Mouse (Mus musculus): ENCODE measurements around the gene Zfp580.
"Not testable (repeated sequence)": the region's sequence is repeated elsewhere in the genome, so short reads cannot be mapped to it uniquely, and the experiment has no call there.

Zfp580 gene

GRCm38 (mm10) chr7:5051193-5052192 is at the start of gene Zfp580:
Gene Zfp580 (plus strand): TSS chr7:5051538.
- peak; percentile 82 for DNase-seq (ENCODE audit: low read depth, low spot score)

DNA sequence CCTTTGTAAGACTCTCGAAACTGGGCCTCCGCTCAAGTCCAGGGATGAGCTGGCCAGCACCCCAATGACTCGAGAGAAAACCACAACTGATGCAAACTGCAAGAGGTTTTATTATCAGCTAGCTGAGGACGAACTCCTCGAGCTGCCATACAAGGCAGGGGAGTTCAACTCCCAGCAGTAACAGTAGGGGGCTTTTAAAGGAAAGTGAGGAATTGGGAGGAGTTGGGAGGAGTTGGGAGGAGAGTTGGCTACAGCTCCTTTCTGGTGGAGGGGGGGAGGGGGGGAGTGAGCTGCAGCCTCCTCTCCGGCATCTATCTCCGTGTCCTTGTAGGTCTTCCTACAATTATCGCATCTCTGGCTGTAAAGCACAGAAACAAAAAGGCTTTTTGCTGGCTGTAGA is 48.5 kb upstream of the Zfp580 start:
- peak; percentile 69 for DNase-seq (ENCODE audit: low read depth, low spot score)

DNA sequence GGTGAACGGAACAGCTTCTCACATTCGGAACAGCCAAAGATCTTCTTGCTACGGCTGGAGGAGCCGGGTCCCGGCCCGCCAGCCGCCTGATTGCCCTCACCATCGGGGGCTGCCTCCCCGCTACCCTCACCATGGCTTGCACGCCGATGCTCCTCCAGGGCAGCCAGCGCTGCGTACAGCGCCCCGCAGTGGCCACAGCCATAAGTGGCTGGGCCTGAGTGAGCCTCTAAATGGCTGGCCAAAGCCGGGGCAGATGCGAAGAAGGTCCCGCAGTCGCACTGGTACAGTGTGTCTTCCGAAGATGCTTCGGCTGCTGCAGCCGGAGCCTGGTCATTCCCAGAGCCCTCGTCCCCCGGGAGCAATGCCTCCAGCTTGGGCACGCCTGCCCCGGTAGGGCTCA is 43.1 kb upstream of the Zfp580 start:
- peak; percentile 77 for DNase-seq (ENCODE audit: low read depth, low spot score)

DNA sequence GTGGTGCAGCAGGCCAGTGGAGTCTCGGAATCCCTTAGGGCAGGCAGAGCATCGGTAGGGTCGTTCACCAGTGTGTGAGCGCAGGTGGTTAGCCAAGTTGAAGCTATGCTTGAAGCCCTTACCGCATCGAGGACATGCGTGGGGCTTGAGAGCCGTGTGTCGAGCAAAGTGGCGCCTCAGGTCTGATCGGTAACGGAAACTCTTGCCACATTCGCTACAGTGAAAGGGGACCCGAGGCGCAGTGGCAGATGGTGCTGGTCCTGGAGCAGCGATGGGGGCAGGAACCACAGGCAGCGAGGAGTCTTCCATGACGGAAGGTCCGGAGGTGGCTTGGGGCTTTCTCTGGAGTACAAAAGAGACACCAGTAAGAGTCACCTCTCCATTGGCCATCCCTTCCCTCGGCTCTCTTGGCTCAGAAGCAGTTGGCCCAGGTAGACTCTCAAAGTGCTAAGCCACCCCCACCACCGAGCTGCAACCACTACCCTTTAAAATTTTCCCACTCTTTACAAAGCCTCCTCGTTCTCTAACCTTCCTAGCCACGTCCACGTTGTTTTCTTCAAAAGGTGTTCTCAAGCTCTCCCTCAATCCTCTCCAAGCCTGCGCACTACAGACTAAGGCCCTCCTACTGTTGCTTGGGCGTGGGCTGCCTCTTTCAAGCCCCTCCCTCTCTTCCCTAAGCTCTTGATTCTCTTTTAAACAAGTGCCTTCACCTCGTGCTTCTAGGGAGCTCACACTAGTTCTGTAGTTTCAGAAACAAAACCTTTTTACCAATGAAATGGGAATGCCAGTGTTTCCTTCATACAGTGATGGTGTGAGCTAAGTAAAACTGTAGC is 38.4 kb upstream of the Zfp580 start:
- DNase-seq (ENCODE audit: low read depth, low spot score): peak; percentile 95

GRCm38 (mm10) chr7:5014251-5015117 is 36.9 kb upstream of the Zfp580 start, which contains the start of the genes Zfp524 and Fiz1:
Gene Zfp524 (plus strand): TSS chr7:5014415.
Gene Fiz1 (minus strand): TSS chr7:5014697.
- peak; percentile 98 for DNase-seq (ENCODE audit: low read depth, low spot score)

- DNase-seq (ENCODE audit: low read depth, low spot score): peak; percentile 96
Observed at GRCm38 (mm10) chr7:5015118-5016001, 36.0 kb upstream of the Zfp580 start, which contains the start of gene Gm44973. Gene Gm44973 (plus strand): TSS chr7:5015496.

GRCm38 (mm10) chr7:5016057-5016456 is 35.3 kb upstream of the Zfp580 start:
- DNase-seq (ENCODE audit: low read depth, low spot score): no peak

DNA sequence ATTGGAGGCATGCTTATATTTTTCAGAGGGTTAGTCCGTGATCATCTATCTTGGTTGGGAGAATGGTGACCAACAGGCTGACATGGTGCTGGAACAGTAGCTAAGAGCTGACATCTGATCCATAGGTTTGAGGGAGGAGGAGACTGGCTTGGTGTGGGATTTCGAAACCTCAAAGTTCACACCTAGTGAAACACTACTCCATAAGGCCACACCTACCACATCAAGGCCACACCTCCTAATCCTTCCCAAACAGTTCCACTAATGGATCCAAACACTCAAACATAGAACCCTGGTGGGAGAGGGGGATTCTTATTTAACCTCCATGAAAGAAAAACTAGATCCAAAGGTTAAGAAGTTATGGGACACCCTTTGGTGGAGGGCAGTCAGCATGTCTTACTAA is 34.4 kb upstream of the Zfp580 start:
- peak; percentile 62 for DNase-seq (ENCODE audit: low read depth, low spot score)

- peak; percentile 80 for DNase-seq (ENCODE audit: low read depth, low spot score)
Observed at GRCm38 (mm10) chr7:5017352-5017751, 34.0 kb upstream of the Zfp580 start.

DNA sequence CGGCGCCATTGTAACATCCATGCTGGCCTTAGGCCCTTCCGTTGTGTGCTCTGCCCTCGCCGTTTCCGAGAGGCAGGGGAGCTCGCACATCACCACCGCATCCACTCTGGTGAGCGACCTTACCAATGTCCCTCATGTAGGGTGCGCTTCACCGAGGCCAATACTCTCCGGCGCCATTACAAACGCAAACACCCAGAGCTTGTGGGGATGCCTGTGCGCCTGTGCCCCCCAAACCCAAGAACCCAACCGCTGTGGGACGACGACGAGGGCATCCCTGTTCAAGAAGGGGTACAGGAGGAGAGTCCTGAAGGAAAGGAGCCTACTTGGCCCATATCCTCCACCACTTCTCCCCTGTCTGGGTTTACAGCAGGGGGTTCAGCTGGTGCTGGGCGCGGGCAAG is 33.4 kb upstream of the Zfp580 start:
- DNase-seq (ENCODE audit: low read depth, low spot score): no peak

DNA sequence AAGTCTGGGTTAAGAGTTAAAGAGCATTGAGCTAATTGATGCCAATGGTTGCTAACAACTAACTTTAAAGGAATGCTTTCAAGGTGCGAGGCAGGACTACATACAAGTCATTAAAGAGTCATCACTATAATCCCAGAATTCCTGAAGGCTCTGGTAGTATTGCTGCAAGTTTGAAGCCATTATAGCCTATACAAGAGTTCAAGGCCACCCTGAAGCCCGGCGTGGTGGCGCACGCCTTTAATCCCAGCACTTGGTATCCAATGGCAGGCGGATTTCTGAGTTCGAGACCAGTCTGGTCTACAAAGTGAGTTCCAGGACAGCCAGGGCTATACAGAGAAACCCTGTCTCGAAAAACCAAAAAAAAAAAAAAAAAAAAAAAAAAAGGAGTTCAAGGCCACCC is 31.8 kb upstream of the Zfp580 start:
- DNase-seq (ENCODE audit: low read depth, low spot score): not testable (repeated sequence)

- DNase-seq (ENCODE audit: low read depth, low spot score): peak; percentile 98
Observed at GRCm38 (mm10) chr7:5020000-5020681, 31.2 kb upstream of the Zfp580 start, which contains the start of the genes Zfp865 and Ccdc106. Gene Zfp865 (plus strand): TSS chr7:5020376. Gene Ccdc106 (plus strand): TSS chr7:5020553.

DNA sequence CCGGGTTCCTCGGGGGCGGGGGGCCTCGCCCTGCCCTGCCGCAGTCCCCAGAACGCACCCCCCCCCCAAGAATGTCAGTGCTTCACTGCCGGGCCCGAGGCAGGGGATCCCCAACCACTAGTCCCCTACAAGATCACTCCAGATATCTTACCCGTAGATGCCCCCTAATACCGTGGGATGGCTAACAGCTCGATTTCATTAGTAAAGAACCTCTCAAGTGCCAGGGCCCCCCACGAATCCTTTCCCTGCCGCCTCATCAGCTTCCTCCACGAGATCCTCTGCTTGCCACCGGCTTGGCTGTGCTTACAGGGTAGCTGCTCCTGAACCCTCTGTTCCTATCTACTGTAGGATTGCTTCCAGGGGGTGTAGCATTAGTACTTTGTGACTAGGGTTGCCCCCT is 30.7 kb upstream of the Zfp580 start:
- DNase-seq (ENCODE audit: low read depth, low spot score): no peak

- no peak for DNase-seq (ENCODE audit: low read depth, low spot score)
Observed at GRCm38 (mm10) chr7:5021197-5021596, 30.1 kb upstream of the Zfp580 start.

- DNase-seq (ENCODE audit: low read depth, low spot score): no peak
Observed at GRCm38 (mm10) chr7:5029543-5029942, 21.8 kb upstream of the Zfp580 start.

DNA sequence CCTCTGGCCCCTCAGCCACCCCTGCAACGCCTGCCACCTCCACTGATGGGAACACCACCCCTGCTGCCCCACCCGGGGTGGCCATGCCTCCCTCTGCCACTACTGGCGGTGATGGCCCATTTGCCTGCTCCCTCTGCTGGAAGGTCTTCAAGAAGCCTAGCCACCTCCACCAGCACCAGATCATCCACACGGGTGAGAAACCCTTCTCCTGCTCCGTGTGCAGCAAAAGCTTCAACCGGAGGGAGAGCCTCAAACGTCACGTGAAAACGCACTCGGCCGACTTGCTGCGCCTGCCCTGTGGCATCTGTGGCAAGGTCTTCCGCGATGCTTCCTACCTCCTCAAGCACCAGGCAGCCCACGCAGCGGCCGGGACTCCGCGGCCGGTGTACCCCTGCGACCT is 21.4 kb upstream of the Zfp580 start:
- peak; percentile 79 for DNase-seq (ENCODE audit: low read depth, low spot score)

DNA sequence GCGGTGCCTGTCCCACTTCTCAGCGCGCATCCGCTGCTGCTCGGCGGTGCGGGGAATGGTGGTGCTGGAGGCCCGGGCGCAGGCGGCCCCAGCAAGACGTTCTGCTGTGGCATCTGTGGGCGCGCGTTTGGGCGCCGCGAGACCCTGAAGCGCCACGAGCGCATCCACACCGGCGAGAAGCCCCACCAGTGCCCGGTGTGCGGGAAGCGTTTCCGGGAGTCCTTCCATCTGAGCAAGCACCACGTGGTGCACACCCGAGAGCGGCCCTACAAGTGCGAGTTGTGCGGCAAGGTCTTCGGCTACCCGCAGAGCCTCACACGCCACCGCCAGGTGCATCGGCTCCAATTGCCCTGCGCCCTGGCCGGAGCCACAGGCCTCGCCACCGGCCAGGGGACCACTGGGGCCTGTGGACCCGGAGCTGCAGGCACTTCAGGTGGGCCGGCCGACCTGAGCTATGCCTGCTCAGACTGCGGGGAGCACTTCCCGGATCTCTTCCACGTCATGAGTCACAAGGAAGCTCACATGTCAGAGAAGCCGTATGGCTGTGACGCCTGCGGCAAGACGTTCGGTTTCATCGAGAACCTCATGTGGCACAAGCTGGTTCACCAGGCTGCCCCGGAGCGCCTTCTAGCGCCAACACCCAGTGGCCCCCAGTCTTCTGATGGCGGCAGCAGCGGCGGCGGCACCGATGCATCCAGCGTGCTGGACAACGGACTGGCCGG is 20.6 kb upstream of the Zfp580 start:
- DNase-seq (ENCODE audit: low read depth, low spot score): peak; percentile 82

DNA sequence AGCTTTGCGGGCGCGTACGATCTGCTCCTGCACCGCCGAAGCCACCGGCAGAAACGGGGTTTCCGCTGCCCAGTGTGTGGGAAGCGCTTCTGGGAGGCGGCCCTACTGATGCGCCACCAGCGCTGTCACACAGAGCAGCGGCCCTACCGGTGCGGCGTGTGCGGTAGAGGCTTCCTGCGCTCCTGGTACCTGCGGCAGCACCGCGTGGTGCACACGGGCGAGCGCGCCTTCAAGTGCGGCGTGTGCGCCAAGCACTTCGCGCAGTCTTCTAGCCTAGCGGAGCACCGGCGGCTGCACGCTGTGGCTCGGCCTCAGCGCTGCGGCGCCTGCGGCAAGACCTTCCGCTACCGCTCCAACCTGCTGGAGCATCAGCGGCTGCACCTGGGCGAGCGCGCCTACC is 19.8 kb upstream of the Zfp580 start:
- DNase-seq (ENCODE audit: low read depth, low spot score): peak; percentile 64

GRCm38 (mm10) chr7:5033818-5034217 is 17.5 kb upstream of the Zfp580 start, which contains the start of gene 4632433K11Rik:
Gene 4632433K11Rik (plus strand): TSS chr7:5034118.
- DNase-seq (ENCODE audit: low read depth, low spot score): no peak
